Mouse (Mus musculus) adipocyte (in vitro differentiated cells): ENCODE results near the gene Heyl.
"Not testable (repeated sequence)": the region's sequence is repeated elsewhere in the genome, so short reads cannot be mapped to it uniquely, and the experiment has no call there.

Experiments
- DNase-seq: peaks from one replicate; pipeline ENCODE4 v3.0.0-alpha.2; 2016; ENCODE audit warnings: low spot score

Heyl gene

DNA sequence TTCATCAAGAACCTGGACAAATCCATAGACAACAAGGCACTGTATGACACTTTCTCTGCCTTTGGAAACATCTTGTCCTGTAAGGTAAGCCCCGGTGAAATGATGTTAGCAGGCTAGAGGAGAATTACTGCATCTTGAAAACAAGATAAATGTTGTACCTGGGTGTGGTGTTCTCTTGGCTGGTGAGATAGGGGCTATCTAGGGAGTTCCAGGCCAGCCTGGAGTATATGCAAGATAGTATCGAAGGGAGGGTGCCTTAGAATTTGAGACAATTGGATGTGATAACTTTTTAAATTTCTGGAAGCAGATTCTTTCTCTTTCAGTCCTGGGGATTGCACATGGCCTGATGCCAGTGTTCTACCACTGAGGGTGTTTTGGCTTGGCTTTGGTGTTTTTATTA, 53.4 kb downstream of the Heyl start:
- DNase-seq: no peak

DNA sequence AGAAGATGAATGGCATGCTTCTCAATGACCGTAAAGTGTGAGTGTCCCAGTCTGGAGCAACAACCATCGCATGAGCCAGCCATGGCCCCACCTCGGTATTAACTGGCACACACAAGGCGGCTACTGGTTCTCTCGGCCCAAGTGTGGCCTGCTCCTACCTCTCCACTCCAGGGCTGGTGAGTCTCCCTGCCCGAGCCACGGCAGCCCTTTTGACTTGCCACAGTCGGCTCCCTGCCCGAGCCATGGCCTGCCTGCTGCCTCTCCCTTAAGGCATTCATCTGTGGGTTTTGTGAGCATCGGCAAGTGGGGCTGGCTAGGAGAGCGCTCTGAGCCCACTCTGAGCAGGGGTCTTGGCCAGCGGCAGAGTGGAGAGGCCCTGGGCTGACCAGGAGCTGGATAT, 55.7 kb downstream of the Heyl start:
- DNase-seq: no peak

DNA sequence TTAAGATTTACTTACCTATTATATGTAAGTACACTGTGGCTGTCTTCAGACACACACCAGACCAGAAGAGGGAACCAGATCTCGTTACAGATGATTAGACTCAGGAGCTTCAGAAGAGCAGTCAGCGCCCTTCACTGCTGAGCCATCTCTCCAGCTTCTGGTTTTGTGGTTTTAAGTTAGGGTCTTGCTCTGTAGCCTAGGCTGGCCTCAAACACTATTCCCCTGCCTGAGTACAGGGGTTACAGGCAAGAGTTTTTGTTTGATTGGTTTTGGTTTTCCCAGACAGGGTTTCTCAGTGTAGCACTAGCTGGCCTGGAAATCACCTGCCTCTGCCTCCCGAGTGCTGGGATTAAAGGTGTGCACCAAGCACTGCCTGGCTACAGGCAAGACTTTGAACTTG, 59.0 kb downstream of the Heyl start:
- DNase-seq: no peak

DNA sequence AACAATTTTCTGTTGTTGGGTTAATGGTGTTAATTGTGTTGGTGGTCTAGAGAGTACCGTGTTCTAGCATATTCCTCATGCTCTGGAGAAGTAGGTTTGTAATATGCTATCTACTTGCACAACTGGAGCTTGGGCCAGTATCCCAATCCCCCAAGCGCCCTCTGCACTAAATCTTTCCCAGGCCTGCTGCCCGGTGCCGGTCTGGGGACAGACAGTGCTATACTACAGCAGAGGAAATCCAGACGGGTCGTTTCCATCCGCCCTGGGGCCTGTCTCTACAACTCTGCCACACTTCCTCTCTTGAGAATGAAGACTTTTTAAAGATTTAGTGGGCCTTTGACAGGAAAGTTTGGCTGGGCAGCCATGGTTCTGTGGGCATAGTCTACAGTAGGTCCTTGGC, 59.6 kb downstream of the Heyl start:
- DNase-seq: peak; percentile 73

DNA sequence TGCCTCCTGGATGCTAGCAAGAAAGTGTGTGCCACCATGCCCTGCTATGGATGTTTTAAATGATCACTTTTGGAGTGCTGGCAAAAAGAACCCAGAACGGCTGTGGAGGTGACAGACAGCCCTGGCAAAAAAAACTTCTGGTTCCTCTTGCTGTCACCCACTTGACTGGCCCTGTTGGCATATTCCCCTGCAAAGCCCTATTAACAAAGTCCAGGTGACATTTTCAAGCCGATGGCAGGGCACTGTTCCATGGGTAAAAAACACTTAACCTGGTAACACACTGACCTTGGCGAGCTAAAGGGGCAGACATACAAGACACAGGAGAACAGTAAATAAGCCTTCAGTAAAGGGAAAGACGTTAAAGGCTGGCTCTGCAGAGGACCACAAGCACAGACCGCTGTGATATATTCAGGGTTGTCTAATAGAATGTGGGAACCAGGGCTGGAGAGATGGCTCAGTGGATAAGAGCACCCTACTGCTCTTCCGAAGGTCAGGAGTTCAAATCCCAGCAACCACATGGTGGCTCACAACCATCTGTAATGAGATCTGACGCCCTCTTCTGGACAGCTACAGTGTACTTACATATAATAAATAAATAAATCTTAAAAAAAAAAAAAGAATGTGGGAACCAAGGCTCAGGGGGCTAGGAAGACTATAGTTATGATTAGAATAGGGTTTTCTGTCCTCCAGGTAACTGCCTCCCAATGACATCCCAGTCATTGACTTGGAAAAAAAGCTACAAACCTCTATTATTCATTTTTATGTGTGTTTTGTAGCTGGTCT, 60.5 kb downstream of the Heyl start:
- no peak for DNase-seq

DNA sequence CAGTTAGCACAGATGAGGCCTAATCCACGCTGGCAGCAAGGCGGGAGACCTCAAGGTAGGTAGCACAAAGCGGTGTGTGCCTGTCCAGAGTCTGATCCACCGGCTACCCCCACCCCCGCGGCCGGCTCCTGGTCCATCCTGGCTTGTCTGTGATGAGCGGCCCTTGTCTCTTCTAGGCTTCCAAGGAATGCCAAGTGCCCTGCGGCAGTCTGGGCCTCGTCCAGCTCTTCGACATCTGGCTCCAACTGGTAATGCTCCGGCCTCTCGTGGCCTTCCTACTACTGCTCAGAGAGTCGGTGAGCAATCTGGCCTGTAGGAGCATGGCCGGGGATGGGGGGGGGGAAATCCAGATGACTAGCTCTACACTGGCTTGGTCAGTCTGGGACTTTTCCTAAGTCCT, 61.7 kb downstream of the Heyl start:
- DNase-seq: not testable (repeated sequence)

DNA sequence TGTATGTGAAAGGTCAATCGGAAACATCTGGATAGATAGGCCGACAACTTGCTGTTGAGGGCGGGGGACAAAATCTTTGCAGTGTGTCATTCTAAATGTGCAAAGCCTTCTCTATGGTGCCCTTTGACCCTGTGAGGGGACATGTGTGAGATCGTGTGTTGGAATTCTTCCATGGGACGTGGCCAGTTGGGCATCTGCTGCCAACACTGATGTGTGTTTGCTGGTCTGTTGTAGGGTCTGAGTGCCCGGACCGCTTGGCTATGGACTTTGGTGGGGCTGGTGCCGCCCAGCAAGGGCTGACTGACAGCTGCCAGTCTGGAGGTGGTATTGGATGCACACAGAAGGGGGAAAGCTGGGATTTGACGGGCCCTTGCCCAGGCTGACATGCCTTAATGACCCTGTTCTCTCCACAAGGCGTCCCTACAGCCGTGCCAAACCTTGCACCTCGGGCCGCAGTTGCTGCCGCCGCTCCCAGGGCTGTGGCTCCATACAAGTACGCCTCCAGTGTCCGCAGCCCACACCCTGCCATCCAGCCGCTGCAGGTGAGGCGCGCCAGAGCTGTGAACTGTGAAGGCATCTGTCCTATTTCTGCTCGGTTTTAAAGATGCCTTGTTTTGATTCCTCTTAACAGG, 62.3 kb downstream of the Heyl start:
- DNase-seq: peak; percentile 39

DNA sequence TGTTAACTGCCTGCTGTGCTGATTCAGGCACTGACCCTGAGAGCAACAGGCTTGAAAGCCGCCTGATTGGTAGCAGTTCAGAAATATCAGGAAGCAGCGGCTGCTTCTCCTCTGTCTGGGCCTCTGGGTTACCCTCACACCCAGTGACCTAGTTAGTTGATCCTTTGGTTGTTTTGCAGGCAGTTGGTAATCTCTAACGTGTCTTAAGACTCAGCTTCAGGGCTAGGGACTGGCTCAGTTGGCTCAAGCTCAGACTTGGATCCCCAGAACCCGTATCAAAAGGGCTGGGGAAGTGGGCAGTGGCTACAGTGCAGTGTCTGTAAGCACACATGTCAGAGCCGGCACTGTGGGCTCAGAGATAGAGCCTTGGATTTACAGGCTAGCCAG, 62.8 kb downstream of the Heyl start:
- peak; percentile 72 for DNase-seq

DNA sequence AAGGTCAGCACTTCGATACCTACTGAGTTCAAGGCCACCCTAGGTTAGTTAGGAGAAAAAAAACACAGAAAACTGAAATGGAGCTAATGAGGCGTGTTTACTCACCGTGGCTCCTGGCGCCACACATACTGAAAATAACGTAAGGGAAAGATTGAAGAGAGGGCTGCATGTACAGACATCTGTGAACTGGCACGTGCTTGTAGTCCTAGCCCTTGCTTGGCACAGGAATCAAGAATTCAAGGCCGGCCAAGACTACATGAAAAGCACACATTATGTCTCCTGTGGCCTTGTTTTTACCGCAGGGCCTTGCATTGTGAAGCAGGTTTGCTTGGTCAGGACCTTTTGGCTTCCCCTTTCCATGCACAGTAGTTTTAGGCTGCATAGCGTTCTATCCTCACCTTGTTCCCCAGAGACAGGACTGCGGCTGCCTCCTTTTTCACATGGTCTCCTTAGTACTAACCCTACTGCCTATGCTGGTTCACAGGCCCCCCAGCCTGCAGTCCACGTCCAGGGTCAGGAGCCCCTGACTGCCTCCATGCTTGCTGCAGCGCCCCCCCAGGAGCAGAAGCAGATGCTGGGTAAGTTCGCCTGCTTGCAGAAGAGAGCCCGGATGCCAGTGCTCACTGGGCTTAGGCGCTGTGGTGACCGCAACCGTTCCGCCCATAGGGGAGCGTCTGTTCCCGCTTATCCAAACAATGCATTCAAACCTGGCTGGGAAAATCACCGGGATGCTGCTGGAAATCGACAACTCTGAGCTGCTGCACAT, 64.0 kb downstream of the Heyl start:
- no peak for DNase-seq

DNA sequence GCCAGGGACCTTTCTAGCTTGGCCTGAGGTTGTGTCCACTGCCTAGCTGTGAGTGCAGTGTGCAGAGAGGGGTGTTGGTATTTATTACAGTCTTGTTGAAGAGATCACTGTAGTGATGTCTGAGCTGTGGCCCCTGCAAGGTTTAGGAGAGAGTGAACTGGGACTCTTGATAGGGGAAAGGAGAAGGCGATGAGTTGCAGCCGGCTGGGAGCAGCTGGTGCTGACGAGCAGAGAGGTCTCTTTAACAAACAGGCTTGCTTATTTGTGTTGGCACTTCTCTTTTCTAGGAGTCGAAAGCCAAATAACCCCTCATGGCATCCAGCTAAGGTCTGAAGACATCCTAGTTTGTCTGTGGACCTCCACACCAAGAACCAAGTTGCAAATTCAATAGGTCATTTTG, 64.9 kb downstream of the Heyl start:
- no peak for DNase-seq

DNA sequence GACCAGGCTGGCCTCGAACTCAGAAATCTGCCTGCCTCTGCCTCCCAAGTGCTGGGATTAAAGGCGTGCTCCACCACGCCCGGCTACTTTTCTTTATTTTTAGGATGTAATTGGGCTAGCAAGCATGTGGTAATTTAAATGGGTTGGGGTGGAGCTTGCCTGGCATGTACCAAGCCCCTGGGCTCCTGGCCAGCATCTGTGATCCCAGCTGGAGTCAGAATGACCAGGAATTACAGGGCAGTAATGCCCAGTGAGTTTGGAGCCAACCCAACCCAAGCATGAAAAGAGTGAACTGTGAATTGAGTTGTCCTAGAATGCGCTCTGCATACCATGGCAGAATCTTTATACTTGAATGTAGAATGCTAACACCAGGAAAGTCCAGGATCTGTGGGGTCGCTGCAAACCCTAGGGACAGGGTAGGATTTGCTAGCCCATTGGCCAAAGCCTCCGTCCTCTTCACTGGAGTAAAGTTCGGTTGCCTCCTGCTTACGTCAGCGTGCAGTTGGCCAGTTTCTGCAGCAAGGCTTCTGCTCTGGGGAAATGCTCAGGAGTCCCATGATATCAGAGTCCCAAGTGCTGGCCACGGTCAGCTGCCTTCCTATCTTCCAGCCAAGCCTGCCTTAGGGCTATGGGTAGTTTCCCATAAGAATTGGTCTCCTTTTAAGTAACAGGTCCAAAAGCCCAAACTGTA, 65.8 kb downstream of the Heyl start:
- DNase-seq: peak; percentile 94
